Mouse (Mus musculus): ENCODE measurements around the gene Olfr1388. TPM values are rescaled to one million over a fixed set of nuclear protein-coding genes. Genes with fewer than 3 reads are reported as not detected.

Gene Olfr1388
- polyA plus RNA-seq, 1 experiment from 2014 or later: 0.09 TPM

Other genes starting within 250 kb of the Olfr1388 start
- gene Btnl9, start 249.5 kb upstream of the Olfr1388 start, polyA plus RNA-seq (2016; fragmentation: Nextera tagmentation; extraction: Ambion mirVana): 0.16 and 0.22 TPM in 2 replicates
- 55.3 and 62.5 TPM in 2 replicates for gene Zfp62, start 233.3 kb upstream of the Olfr1388 start, polyA plus RNA-seq (2016; fragmentation: Nextera tagmentation; extraction: Ambion mirVana)
- gene Mgat1, start 192.4 kb upstream of the Olfr1388 start, polyA plus RNA-seq (2016; fragmentation: Nextera tagmentation; extraction: Ambion mirVana): 42.5 and 43.2 TPM in 2 replicates
- not detected in 2 replicates for gene Olfr1393, start 158.3 kb upstream of the Olfr1388 start, polyA plus RNA-seq (2016; fragmentation: Nextera tagmentation; extraction: Ambion mirVana)
- not detected in 2 replicates for gene Olfr1392, start 151.3 kb upstream of the Olfr1388 start, polyA plus RNA-seq (2016; fragmentation: Nextera tagmentation; extraction: Ambion mirVana)
- not detected in 2 replicates for gene Olfr10, start 131.9 kb upstream of the Olfr1388 start, polyA plus RNA-seq (2016; fragmentation: Nextera tagmentation; extraction: Ambion mirVana)
- gene Olfr1391, start 113.9 kb upstream of the Olfr1388 start, polyA plus RNA-seq (2016; fragmentation: Nextera tagmentation; extraction: Ambion mirVana): not detected in 2 replicates
- gene Olfr1390, start 101.4 kb upstream of the Olfr1388 start, polyA plus RNA-seq (2016; fragmentation: Nextera tagmentation; extraction: Ambion mirVana): not detected in 2 replicates
- not detected in 2 replicates for gene Olfr1389, start 13.6 kb upstream of the Olfr1388 start, polyA plus RNA-seq (2016; fragmentation: Nextera tagmentation; extraction: Ambion mirVana)
- not detected in 2 replicates for gene Olfr1387, start 18.7 kb downstream of the Olfr1388 start, polyA plus RNA-seq (2016; fragmentation: Nextera tagmentation; extraction: Ambion mirVana)
- not detected in 2 replicates for gene Olfr1386, start 28.4 kb downstream of the Olfr1388 start, polyA plus RNA-seq (2016; fragmentation: Nextera tagmentation; extraction: Ambion mirVana)
- not detected in 2 replicates for gene Olfr1385, start 52.4 kb downstream of the Olfr1388 start, polyA plus RNA-seq (2016; fragmentation: Nextera tagmentation; extraction: Ambion mirVana)
- not detected in 2 replicates for gene Olfr1384, start 70.1 kb downstream of the Olfr1388 start, polyA plus RNA-seq (2016; fragmentation: Nextera tagmentation; extraction: Ambion mirVana)
- gene Olfr1383, start 83.0 kb downstream of the Olfr1388 start, polyA plus RNA-seq (2016; fragmentation: Nextera tagmentation; extraction: Ambion mirVana): not detected in 2 replicates
- gene Olfr1382, start 91.6 kb downstream of the Olfr1388 start, polyA plus RNA-seq (2016; fragmentation: Nextera tagmentation; extraction: Ambion mirVana): not detected in 2 replicates
- not detected in 2 replicates for gene Olfr1381, start 106.8 kb downstream of the Olfr1388 start, polyA plus RNA-seq (2016; fragmentation: Nextera tagmentation; extraction: Ambion mirVana)
- gene Olfr1380, start 120.3 kb downstream of the Olfr1388 start, polyA plus RNA-seq (2016; fragmentation: Nextera tagmentation; extraction: Ambion mirVana): not detected in 2 replicates
- gene Flt4, start 172.6 kb downstream of the Olfr1388 start, polyA plus RNA-seq (2016; fragmentation: Nextera tagmentation; extraction: Ambion mirVana): 3.3 and 4.0 TPM in 2 replicates
- gene Scgb3a1, start 227.0 kb downstream of the Olfr1388 start, polyA plus RNA-seq (2016; fragmentation: Nextera tagmentation; extraction: Ambion mirVana): not detected in 2 replicates